Mouse (Mus musculus) olfactory bulb, adult 2 months (tissue): ENCODE measurements around the gene Arrdc2. TPM values are rescaled to one million over a fixed set of nuclear protein-coding genes. Genes with fewer than 3 reads are reported as not detected.
A peak's percentile ranks its signal among the peaks of the same experiment; 100 is the strongest.

Experiments
- H3K27ac ChIP-seq: fragments of 200-500 bp; 2 replicates; pipeline ENCODE4 v1.5.1; 2012; ENCODE audit warnings: low read depth, low read length; ENCODE audit not compliant: insufficient read depth
- H3K4me1 ChIP-seq: fragments of 200-500 bp; 2 replicates; pipeline ENCODE4 v1.6.1; 2012; ENCODE audit warnings: low read length; ENCODE audit not compliant: control insufficient read depth, insufficient read depth
- H3K4me3 ChIP-seq: fragments of 200-500 bp; 2 replicates; pipeline ENCODE4 v1.5.1; 2012; ENCODE audit warnings: mild to moderate bottlenecking, low read depth, low read length, moderate library complexity; ENCODE audit not compliant: insufficient read depth
- CTCF ChIP-seq: fragments of 200-500 bp; IDR thresholded peaks from 2 replicates; pipeline ENCODE4 v1.5.1; 2012; ENCODE audit warnings: low read depth, mild to moderate bottlenecking, low read length, moderate library complexity; ENCODE audit not compliant: insufficient read depth
- POLR2A ChIP-seq: fragments of 200-500 bp; IDR thresholded peaks from 2 replicates; pipeline ENCODE4 v1.6.1; 2012; ENCODE audit warnings: mild to moderate bottlenecking, low read depth, low read length, moderate library complexity; ENCODE audit not compliant: insufficient read depth
- WGBS: fragments of 180-500 bp; shearing (Covaris S2); methylation state at CpG from one replicate; pipeline ENCODE4 v1.1.7; 2018; 5-methylcytosine and 5-hydroxymethylcytosine counted together
- polyA plus RNA-seq: library from polyadenylated mRNA; stranded (reverse); fragments of >200 nt; gene quantifications from 2 replicates; pipeline ENCODE4 v1.2.4, GENCODE M21; 2012; ENCODE audit warnings: low replicate concordance; ENCODE audit not compliant: missing spikeins, insufficient read depth, insufficient read length

Gene Arrdc2
- polyA plus RNA-seq, result not detected in 2 replicates

DNA sequence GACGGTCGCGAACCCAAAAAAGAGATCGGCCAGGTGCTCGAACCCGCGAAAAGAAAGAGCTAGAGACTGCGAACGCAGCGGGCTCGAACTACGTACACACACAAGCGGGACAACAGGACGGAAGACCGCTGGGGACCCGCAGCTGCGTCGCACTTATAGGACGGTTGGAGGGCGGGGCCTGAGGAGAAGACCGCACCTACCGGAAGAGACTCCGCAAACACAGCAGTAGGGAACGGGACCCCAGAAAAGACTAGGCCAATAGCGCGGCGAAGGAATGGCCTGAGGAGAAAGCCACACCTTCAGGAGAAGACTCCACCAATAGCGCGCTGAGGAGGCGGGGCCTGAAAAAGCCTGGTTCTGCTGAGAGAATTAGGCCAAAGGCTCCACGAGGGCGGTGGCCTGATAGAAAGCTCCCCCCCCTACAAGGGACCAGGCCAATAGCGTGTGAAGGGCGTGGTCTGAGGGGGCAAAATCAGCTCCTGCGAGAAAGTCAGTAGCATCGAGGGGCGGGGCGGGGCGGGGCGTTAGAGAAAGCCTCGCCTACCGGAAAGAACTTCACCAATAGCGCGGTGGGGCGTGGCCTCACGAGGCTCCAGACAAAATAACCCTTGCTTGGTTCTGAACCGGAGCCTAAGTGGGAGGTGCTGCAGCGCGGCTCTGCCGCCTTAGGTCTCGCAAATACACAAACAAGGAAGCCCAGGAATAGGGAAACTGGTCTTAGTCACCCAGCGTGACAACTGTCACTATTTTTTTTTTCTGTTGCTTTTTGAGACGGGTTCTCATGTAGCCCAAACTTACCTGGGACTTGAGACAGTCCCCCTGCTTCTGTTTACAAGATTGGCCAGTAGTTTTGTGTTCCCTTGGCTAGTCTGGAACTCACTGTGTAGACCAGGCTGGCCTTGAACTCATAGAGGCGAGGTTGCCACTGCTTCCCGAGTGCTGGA, at the start of gene Arrdc2:
TSS of gene Arrdc2 (minus strand) at position 313 of the 944 bp plus-strand sequence.
- peak within 1 kb of the TSS; percentile 69 for H3K4me3 ChIP-seq
- peaks cover 6% of the 10 kb centered on the region for H3K4me1 ChIP-seq
- WGBS, result 3% methylated on average over 55 of the region's 55 CpGs

DNA sequence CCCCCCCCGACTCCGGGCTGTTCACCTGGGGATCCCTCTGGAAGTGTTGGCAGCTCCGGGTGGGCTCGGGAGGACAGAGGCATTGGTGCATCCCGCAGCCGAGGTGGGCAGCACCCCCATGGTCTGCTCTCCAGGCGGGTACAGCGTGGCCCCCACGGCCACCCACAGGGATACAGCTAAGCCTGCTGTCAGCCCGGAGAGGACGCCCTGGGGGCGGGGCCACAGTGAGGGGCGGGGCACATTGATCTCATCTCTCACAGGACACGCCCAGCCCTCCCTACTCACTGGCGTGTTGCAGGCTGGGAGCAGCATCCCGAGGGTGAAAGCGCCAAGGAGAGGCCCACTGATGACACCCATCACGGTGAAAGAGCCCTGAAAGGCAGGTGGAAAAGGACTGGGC, 48.1 kb upstream of the Arrdc2 start:
- no peak overlapping the region for H3K4me3 ChIP-seq
- TF ChIP-seq POLR2A (no peak), CTCF (no peak)
- no peak overlapping the region for H3K27ac ChIP-seq
- H3K4me1 ChIP-seq, result no peaks in the 10 kb centered on the region
- WGBS, result 12% methylated on average over 18 of the region's 18 CpGs

More for the DNA sequence above, at the start of gene Arrdc2:
- TF ChIP-seq POLR2A (peak; percentile 90), CTCF (no peak)
- H3K27ac ChIP-seq, result peak within 1 kb of the TSS; percentile 86

DNA sequence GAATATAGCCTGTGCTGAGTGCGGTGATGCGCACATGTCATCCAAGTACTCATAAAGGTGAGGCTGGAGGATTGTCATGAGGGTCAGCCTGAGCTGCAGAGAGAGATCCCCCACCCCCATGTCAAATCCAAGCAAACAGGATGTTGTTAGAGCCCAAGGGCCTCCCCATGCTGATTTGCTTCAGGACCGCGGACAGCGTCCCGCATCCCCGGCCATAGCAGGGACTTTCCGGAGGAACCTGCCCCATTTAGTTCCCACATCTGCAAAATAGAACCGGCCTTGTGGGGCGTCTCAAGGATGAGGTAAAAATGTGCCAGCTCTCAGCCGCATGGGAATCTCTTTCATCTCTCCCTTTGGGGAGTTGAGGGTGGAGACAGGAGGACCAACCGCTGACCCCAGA, 46.1 kb upstream of the Arrdc2 start:
- TF ChIP-seq POLR2A (no peak), CTCF (no peak)
- H3K4me1 ChIP-seq, result no peaks in the 10 kb centered on the region
- no peak overlapping the region for H3K4me3 ChIP-seq
- 39% methylated on average over 12 of the region's 12 CpGs for WGBS
- H3K27ac ChIP-seq, result no peak overlapping the region

DNA sequence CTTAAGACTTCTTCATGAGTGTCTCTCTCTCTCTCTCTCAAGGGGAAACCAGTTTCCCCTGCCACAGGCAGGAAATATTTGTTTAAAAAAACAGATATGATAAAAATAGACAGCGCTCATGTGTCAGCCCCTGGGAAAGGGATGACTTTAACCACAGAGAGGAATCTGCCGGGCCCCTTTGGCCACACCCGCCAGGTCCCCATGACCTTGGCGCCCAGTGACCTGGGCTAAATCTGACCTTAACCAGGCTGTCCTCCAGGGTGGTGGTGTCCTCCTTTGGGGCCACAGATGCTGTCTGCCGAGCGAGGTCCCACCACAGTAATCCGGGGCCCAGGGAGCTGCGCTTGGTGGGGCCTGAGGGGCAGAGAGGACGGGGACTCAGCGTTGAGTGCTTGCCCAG, 45.2 kb upstream of the Arrdc2 start:
- H3K27ac ChIP-seq, result no peak overlapping the region
- WGBS, result 83% methylated on average over 10 of the region's 10 CpGs
- H3K4me1 ChIP-seq, result peaks cover 6% of the 10 kb centered on the region
- TF ChIP-seq POLR2A, result no peak
- TF ChIP-seq CTCF, result no peak
- no peak overlapping the region for H3K4me3 ChIP-seq

- peaks cover 6% of the 10 kb centered on the region for H3K4me1 ChIP-seq
- no peak for TF ChIP-seq CTCF
- TF ChIP-seq POLR2A, result no peak
- H3K4me3 ChIP-seq, result no peak overlapping the region
- H3K27ac ChIP-seq, result no peak overlapping the region
- WGBS, result 85% methylated on average over 4 of the region's 4 CpGs
Measured at GRCm38 (mm10) chr8:70884186-70884585, 44.7 kb upstream of the Arrdc2 start.

GRCm38 (mm10) chr8:70880546-70880945, 41.0 kb upstream of the Arrdc2 start:
- no peak overlapping the region for H3K27ac ChIP-seq
- H3K4me1 ChIP-seq, result peaks cover 6% of the 10 kb centered on the region
- H3K4me3 ChIP-seq, result no peak overlapping the region
- 61% methylated on average over 11 of the region's 11 CpGs for WGBS
- no peak for TF ChIP-seq POLR2A
- no peak for TF ChIP-seq CTCF

- Histone ChIP-seq H3K4me3 (no peak overlapping the region), H3K27ac (no peak overlapping the region), H3K4me1 (peaks cover 6% of the 10 kb centered on the region)
- TF ChIP-seq POLR2A, result no peak
- no peak for TF ChIP-seq CTCF
- 18% methylated on average over 4 of the region's 4 CpGs for WGBS
Measured at GRCm38 (mm10) chr8:70880126-70880525, 40.6 kb upstream of the Arrdc2 start.

GRCm38 (mm10) chr8:70879500-70879899, 40.0 kb upstream of the Arrdc2 start:
- 64% methylated on average over 4 of the region's 4 CpGs for WGBS
- H3K27ac ChIP-seq, result no peak overlapping the region
- no peak for TF ChIP-seq CTCF
- TF ChIP-seq POLR2A, result no peak
- H3K4me1 ChIP-seq, result peaks cover 6% of the 10 kb centered on the region
- H3K4me3 ChIP-seq, result no peak overlapping the region

- no peak overlapping the region for H3K27ac ChIP-seq
- TF ChIP-seq CTCF (no peak), POLR2A (no peak)
- 63% methylated on average over 2 of the region's 2 CpGs for WGBS
- H3K4me1 ChIP-seq, result peaks cover 12% of the 10 kb centered on the region
- H3K4me3 ChIP-seq, result no peak overlapping the region
Measured at GRCm38 (mm10) chr8:70878178-70878577, 38.7 kb upstream of the Arrdc2 start.

DNA sequence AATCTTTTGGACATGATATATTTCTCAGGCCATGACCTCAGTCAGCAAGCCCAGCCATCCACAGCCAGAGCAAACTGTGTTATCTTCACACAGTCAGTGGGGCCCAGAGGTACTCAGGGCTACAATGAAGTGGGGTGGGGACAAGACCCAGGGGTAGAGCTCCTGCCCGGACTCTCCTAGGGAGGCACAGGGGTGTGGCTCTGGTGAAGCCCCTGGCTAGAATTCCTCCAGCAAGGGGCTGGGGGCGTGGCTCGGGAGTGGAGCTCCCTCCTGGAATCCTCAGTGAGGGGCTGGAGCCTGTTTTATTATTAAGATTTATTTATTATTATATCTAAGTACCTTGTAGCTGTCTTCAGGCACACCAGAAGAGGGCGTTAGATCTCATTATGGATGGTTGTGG, 36.9 kb upstream of the Arrdc2 start:
- no peak overlapping the region for H3K4me3 ChIP-seq
- H3K27ac ChIP-seq, result no peak overlapping the region
- TF ChIP-seq POLR2A (no peak), CTCF (no peak)
- peaks cover 22% of the 10 kb centered on the region for H3K4me1 ChIP-seq
- 68% methylated on average over 4 of the region's 4 CpGs for WGBS
